ENCODE assay signal across 30 mouse cellular contexts in genomic region chr9:72867434-72867833, GRCm38 (mm10). TPM values are rescaled to one million over a fixed set of nuclear protein-coding genes. Genes with fewer than 3 reads are reported as not detected.
A peak's percentile ranks its signal among the peaks of the same experiment; 100 is the strongest.
DNase-seq lines count a peak whose midpoint lies in the region; ATAC-seq and TF ChIP-seq lines count a peak whose summit lies in the region.
"Had no signal": no experiment of that assay in that cellular context is flagged by ENCODE, and none has a peak within 500 bp of the region (broad histone marks: within the 10 kb centered on the region; RNA-seq: fewer than 3 reads in every experiment).

No protein-coding gene starts in this region.

- no peak for TF ChIP-seq EP300 in heart, adult 2 months (IDR thresholded peaks at IDR 0.05; ENCODE audit: insufficient read depth, low read depth, low read length)

- intact Hi-C loops in heart, adult 2 months (cut with DNase I) = no loop called here
- intact Hi-C loops in left cerebral cortex, postnatal 4 days (cut with DNase I) = no loop called here
- intact Hi-C loops in left cerebral cortex, adult 2 months (cut with DNase I) = no loop called here

- H3K4me1 ChIP-seq in heart, adult 2 months (ENCODE audit: control insufficient read depth, insufficient read depth, low read length) = peaks cover 4% of the 10 kb centered on the region; the same call in 1 of the 2 replicates
- H3K4me1 ChIP-seq in neural tube, embryonic 14.5 days (ENCODE audit: control insufficient read depth, insufficient read depth, low read length) = no peaks in the 10 kb centered on the region; the same call in 1 of the 2 replicates
- peaks cover 43% of the 10 kb centered on the region for H3K4me1 ChIP-seq in limb, embryonic 10.5 days

- no peaks in the 10 kb centered on the region for H3K79me2 ChIP-seq in heart, adult 2 months (replicated peaks; ENCODE audit: control insufficient read depth, insufficient read depth, low read length)

- no peak overlapping the region for H3K27ac ChIP-seq in heart, adult 2 months
- H3K27ac ChIP-seq in left cerebral cortex, adult 2 months = no peak overlapping the region
- H3K27ac ChIP-seq in neural tube, embryonic 14.5 days (ENCODE audit: low read depth, low read length) = no peak overlapping the region
- no peak overlapping the region for H3K27ac ChIP-seq in limb, embryonic 10.5 days
- H3K27ac ChIP-seq: embryonic facial prominence, embryonic 13.5 days; forebrain, embryonic 10.5 days; forebrain, embryonic 12.5 days had no signal

- TF ChIP-seq CTCF in heart, adult 2 months (IDR thresholded peaks at IDR 0.05) = no peak
- no peak for TF ChIP-seq CTCF in left cerebral cortex, adult 2 months (IDR thresholded peaks at IDR 0.05)

- no peaks in the 10 kb centered on the region for H3K36me3 ChIP-seq in heart, adult 2 months (ENCODE audit: control insufficient read depth, insufficient read depth, low read length)
- H3K36me3 ChIP-seq in neural tube, embryonic 14.5 days (ENCODE audit: control insufficient read depth, insufficient read depth, low read length) = no peaks in the 10 kb centered on the region
- peaks cover 56% of the 10 kb centered on the region for H3K36me3 ChIP-seq in limb, embryonic 10.5 days
- H3K36me3 ChIP-seq: embryonic facial prominence, embryonic 13.5 days; embryonic facial prominence, embryonic 15.5 days; forebrain, embryonic 12.5 days; G1E had no signal

- 85% methylated on average over 6 of the region's 6 CpGs for WGBS in heart, adult 2 months
- WGBS in neural tube, embryonic 14.5 days = 63% methylated on average over 6 of the region's 6 CpGs
- WGBS in limb, embryonic 10.5 days = 90% methylated on average over 6 of the region's 6 CpGs

- H3K9ac ChIP-seq in heart, adult 2 months (ENCODE audit: low read depth, low read length) = no peak overlapping the region
- no peak overlapping the region for H3K9ac ChIP-seq in neural tube, embryonic 14.5 days (replicated peaks; ENCODE audit: low read depth, low read length)
- H3K9ac ChIP-seq: embryonic facial prominence, embryonic 13.5 days; embryonic facial prominence, embryonic 15.5 days; forebrain, embryonic 12.5 days had no signal

- TF ChIP-seq POLR2A in heart, adult 2 months (IDR thresholded peaks at IDR 0.05; ENCODE audit: insufficient read depth, low read depth, low read length) = no peak

- H3K9me3 ChIP-seq in neural tube, embryonic 14.5 days (ENCODE audit: control insufficient read depth, low read length) = no peaks in the 10 kb centered on the region
- H3K9me3 ChIP-seq in limb, embryonic 10.5 days (replicated peaks) = no peaks in the 10 kb centered on the region
- H3K9me3 ChIP-seq: embryonic facial prominence, embryonic 13.5 days; embryonic facial prominence, embryonic 15.5 days; forebrain, embryonic 10.5 days; forebrain, embryonic 12.5 days; G1E had no signal

- H3K4me2 ChIP-seq in neural tube, embryonic 14.5 days (ENCODE audit: low read depth, low read length) = no peak overlapping the region
- H3K4me2 ChIP-seq: embryonic facial prominence, embryonic 13.5 days; embryonic facial prominence, embryonic 15.5 days; forebrain, embryonic 12.5 days had no signal

- DNase-seq in heart, adult 11 months = peak; percentile 70
- DNase-seq in heart, adult 2 months = no peak
- DNase-seq in left cerebral cortex, postnatal 4 days = peak; percentile 29
- DNase-seq in left cerebral cortex, adult 2 months (ENCODE audit: extremely low spot score in 1 of 2, low spot score in 2 of 2) = no peak
- DNase-seq in neural tube, embryonic 10.5 days (ENCODE audit: extremely low spot score, low spot score) = no peak
- peak; percentile 17 for DNase-seq in NIH3T3 (ENCODE audit: low read depth)
- DNase-seq in limb, embryonic 10.5 days (ENCODE audit: low spot score) = no peak
- DNase-seq: adrenal gland, adult 2 months; adrenal gland, postnatal 10 days; adrenal gland, postnatal 25 days; B cell, adult 2 months; cerebellum, adult 11 months; cerebellum, adult 18-20 months; cerebellum, adult 8-10 months; cerebellum, adult 9-11 months; cerebellum, postnatal 14 days; cerebellum, postnatal 36 days; embryo, embryonic 11 days had no signal

- ATAC-seq in neural tube, embryonic 14.5 days (ENCODE audit: low read depth) = peak; percentile 72; the same call in 1 of the 2 replicates
- ATAC-seq: CD4-positive, CD25-positive, alpha-beta regulatory T cell, adult 4 months; forebrain, embryonic 14.5 days; forebrain, embryonic 16.5 days had no signal

- H3K4me3 ChIP-seq in heart, adult 2 months = no peak overlapping the region
- H3K4me3 ChIP-seq in left cerebral cortex, adult 2 months = no peak overlapping the region
- H3K4me3 ChIP-seq in neural tube, embryonic 14.5 days (ENCODE audit: low read depth, low read length) = no peak overlapping the region
- H3K4me3 ChIP-seq in limb, embryonic 10.5 days = no peak overlapping the region
- H3K4me3 ChIP-seq: embryonic facial prominence, embryonic 13.5 days; embryonic facial prominence, embryonic 15.5 days; erythroblast, embryonic 14.5 days; forebrain, embryonic 10.5 days; forebrain, embryonic 12.5 days had no signal

- H3K27me3 ChIP-seq in heart, adult 2 months (ENCODE audit: control insufficient read depth, insufficient read depth, low read length) = no peaks in the 10 kb centered on the region
- H3K27me3 ChIP-seq in neural tube, embryonic 14.5 days (ENCODE audit: control insufficient read depth, insufficient read depth, low read length) = no peaks in the 10 kb centered on the region
- no peaks in the 10 kb centered on the region for H3K27me3 ChIP-seq in limb, embryonic 10.5 days (ENCODE audit: low read depth, poor library complexity, severe bottlenecking)
- H3K27me3 ChIP-seq: CH12.LX; embryonic facial prominence, embryonic 13.5 days; embryonic facial prominence, embryonic 15.5 days had no signal

RNA-seq across cellular contexts. Expression of gene Pygo1, which starts 58.0 kb away (rescaled TPM):
- total RNA-seq in heart, adult 2 months (2021) = 10 to 100 TPM; 13.6 to 16.0 TPM
- 3.3 and 7.3 TPM in 2 replicates for polyA plus RNA-seq in heart, adult 2 months (2012; rRNA removed)
- 10 to 100 TPM; 26.1 to 26.2 TPM for total RNA-seq in left cerebral cortex, postnatal 4 days (2021)
- 10 to 100 TPM; 18.6 to 19.5 TPM for total RNA-seq in left cerebral cortex, adult 2 months (2021)
- polyA plus RNA-seq in neural tube, embryonic 14.5 days (2014; fragmentation: Nextera tagmentation; extraction: Ambion mirVana) = 19.7 and 20.5 TPM in 2 replicates
- 5.5 and 7.5 TPM in 2 replicates for polyA plus RNA-seq in limb, embryonic 10.5 days (2016; fragmentation: Nextera tagmentation; extraction: Ambion mirVana)
- total RNA-seq: CH12.LX; common myeloid progenitor, adult 5-6 weeks had no signal
- polyA plus RNA-seq: CD4-positive, CD25-positive, alpha-beta regulatory T cell, adult 4 months; erythroblast, embryonic 14.5 days; G1E had no signal

Comparison
In these comparisons a context has a peak if more than half of its experiments do, and no peak if none do; other contexts are left out.
1. DNase-seq: peak in heart, adult 11 months (single experiment), left cerebral cortex, postnatal 4 days (single experiment) and NIH3T3 (single experiment); none in heart, adult 2 months (0 of 2), left cerebral cortex, adult 2 months (0 of 2), neural tube, embryonic 10.5 days (single experiment) and limb, embryonic 10.5 days (single experiment).